Mouse (Mus musculus): ENCODE measurements at regions not wholly inside any gene's neighbourhood (a gene's known extent, or its start where the extent isn't known, plus 50 kb on each side); places are given as distances from the start of the nearest gene placed in this dataset.

DNA sequence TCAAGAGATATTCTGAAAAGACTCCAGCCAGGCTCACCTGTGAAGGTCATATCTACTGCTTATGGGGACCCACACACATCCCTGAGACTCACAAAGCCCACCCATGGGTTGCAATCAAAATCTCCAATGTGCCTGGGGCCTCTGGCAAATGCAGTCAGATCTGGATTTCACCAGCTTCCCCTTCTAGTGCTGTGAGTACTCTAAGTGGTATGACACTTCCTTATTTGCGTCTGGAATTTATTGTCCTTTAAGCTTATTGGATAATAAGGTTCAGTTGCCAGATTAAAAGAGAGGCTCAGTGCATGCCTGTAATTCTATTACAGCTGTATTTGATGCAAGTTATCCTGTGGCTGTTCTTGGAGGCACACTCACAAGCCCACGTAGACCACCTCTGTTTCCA lies 206.3 kb upstream of the Foxq1 start:
- no peak for DNase-seq (ENCODE audit: extremely low spot score in 1 of 2, low spot score in 2 of 2)
- Histone ChIP-seq H3K4me3 (no peak overlapping the region), H3K27ac (no peak overlapping the region)
- intact Hi-C loops (cut with DNase I), result no loop called here
- no peak for TF ChIP-seq CTCF (IDR thresholded peaks at IDR 0.05)

DNA sequence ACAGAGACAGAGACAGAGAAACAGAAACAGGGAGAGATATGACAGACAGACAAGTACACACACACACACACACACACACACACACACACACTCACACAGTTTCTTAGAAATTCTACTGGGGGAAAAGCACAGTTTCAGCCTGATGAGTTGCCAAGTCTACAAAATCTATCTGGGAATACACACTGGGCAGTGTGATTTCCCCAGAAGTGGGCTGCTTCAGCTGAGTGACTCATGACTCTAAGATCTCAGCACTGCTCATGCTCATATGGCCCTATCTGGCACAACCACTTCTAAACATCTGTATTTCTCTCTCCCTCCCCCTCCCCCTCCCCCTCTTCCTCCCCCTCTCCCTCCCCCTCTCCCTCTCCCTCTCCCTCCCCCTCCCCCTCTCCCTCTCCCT lies 204.5 kb upstream of the Foxq1 start:
- no peak overlapping the region for H3K27ac ChIP-seq
- no peak for DNase-seq (ENCODE audit: extremely low spot score in 1 of 2, low spot score in 2 of 2)
- H3K4me3 ChIP-seq, result no peak overlapping the region
- intact Hi-C loops (cut with DNase I), result no loop called here
- no peak for TF ChIP-seq CTCF (IDR thresholded peaks at IDR 0.05)

DNA sequence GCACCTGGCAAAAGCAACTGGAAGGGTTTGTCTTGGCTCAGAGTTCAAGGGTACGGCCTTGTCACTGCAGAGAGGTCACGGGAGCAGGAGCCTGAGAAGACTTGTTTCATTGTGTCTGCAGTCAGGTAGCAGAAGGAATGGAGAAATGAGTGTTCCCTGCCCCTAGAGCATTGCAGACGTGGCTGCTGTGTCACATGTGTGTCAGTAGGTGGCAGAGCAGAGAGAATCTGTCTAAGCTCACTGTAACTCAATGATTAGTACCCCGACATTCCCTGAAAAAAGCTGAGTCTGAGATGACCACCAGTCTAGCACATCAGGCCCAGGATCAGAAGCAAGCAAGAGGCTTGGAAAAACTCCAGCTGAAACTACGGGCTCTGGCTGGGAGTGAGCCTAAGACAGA lies 203.1 kb upstream of the Foxq1 start:
- TF ChIP-seq CTCF (IDR thresholded peaks at IDR 0.05), result peak; percentile 32
- H3K27ac ChIP-seq, result no peak overlapping the region
- DNase-seq (ENCODE audit: extremely low spot score in 1 of 2, low spot score in 2 of 2), result no peak
- H3K4me3 ChIP-seq, result no peak overlapping the region
- intact Hi-C loops (cut with DNase I), result no loop called here

DNA sequence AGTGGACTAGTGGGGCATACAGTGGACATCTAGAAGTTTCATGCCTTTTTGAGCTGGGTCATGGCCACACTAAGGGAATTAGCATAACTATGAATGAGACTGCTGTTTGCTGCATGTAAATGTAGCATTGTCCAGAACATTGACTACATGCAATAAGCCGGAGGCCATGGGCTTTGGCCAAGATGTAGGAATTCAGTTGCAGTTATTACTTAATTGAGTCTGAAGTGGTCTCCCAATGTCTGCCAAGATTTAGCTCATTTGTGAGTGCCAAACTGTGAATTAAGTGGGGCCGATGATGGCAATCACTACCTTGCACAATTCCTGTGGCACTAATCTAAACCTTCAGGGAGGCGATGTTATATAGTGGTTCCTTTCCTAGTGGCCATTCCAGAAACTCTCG lies 196.6 kb upstream of the Foxq1 start:
- Histone ChIP-seq H3K27ac (no peak overlapping the region), H3K4me3 (no peak overlapping the region)
- intact Hi-C loops (cut with DNase I), result no loop called here
- no peak for DNase-seq (ENCODE audit: extremely low spot score in 1 of 2, low spot score in 2 of 2)
- TF ChIP-seq CTCF (IDR thresholded peaks at IDR 0.05), result no peak

DNA sequence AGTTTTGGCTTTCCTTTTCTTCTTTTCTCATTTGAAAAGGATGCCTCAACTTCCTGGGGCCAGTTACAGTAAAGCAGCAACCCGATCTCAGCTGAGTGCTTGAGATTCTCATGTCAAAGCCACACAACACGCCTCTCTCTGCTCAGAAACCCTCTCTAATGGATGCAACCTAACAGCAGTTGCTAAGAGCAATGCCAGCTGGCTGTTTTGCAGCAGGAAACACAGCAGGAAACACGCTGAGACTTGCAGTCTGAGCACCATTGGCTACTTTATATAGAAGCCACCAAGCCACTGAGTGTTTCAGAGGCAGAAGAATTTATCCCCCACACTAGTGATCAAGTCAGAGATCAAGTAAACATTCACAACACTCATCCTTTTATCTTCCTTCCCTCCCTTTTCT lies 193.5 kb upstream of the Foxq1 start:
- TF ChIP-seq CTCF (IDR thresholded peaks at IDR 0.05), result no peak
- Histone ChIP-seq H3K27ac (no peak overlapping the region), H3K4me3 (no peak overlapping the region)
- intact Hi-C loops (cut with DNase I), result no loop called here
- no peak for DNase-seq (ENCODE audit: extremely low spot score in 1 of 2, low spot score in 2 of 2)

DNA sequence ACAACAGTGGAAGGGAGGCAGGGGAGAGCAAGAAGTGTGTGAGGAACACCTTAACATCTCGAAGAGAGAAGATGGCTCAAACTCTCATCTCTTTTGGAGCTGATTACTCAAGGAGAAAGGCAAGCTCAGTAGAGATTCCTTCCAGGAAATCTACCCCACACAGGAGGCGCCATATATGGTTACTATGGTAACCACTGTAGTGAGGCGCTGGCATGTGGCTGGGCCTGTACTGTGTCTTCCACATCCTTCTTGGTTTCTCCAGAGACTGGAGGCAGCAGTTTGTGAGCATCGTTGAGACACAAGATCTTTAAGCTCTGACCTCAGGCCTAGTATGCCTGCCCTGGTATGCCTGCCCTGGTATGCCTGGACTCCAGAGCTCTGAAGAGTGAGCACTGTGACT lies 191.6 kb upstream of the Foxq1 start:
- TF ChIP-seq CTCF (IDR thresholded peaks at IDR 0.05), result no peak
- intact Hi-C loops (cut with DNase I), result no loop called here

DNA sequence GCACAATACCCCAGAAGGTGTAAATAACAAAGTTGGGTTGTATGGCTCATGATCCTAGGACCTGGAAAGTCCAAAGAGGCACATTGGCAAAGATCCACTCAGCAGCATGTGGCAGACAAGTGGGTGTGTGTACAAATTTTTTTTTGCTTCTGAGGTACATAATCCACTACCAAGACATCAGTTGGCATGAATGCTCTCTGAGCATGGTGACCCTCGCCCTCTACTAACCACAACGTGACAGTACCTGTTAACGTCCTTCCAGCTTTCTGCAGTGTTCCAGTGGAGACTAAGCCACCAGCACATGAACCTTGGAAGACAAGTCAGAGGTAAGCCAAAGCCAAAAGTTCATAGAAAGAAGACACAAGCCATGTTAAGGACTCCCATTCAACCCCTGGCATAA lies 188.7 kb upstream of the Foxq1 start:
- intact Hi-C loops (cut with DNase I), result no loop called here
- Histone ChIP-seq H3K27ac (no peak overlapping the region), H3K4me3 (no peak overlapping the region)
- no peak for DNase-seq (ENCODE audit: extremely low spot score in 1 of 2, low spot score in 2 of 2)
- TF ChIP-seq CTCF (IDR thresholded peaks at IDR 0.05), result no peak

More for the DNA sequence above, 191.6 kb upstream of the Foxq1 start:
- H3K4me3 ChIP-seq, result no peak overlapping the region
- H3K27ac ChIP-seq, result no peak overlapping the region
- no peak for DNase-seq (ENCODE audit: extremely low spot score in 1 of 2, low spot score in 2 of 2)

GRCm38 (mm10) chr13:31369182-31369581 lies 186.8 kb upstream of the Foxq1 start:
- Histone ChIP-seq H3K27ac (no peak overlapping the region), H3K4me3 (no peak overlapping the region)
- no peak for DNase-seq (ENCODE audit: extremely low spot score in 1 of 2, low spot score in 2 of 2)
- no peak for TF ChIP-seq CTCF (IDR thresholded peaks at IDR 0.05)
- intact Hi-C loops (cut with DNase I), result no loop called here

- no peak for TF ChIP-seq CTCF (IDR thresholded peaks at IDR 0.05)
- Histone ChIP-seq H3K27ac (no peak overlapping the region), H3K4me3 (no peak overlapping the region)
- no peak for DNase-seq (ENCODE audit: extremely low spot score in 1 of 2, low spot score in 2 of 2)
- intact Hi-C loops (cut with DNase I), result no loop called here
Observed at GRCm38 (mm10) chr13:31370873-31371272, 185.1 kb upstream of the Foxq1 start.

- DNase-seq (ENCODE audit: extremely low spot score in 1 of 2, low spot score in 2 of 2), result no peak
- no peak for TF ChIP-seq CTCF (IDR thresholded peaks at IDR 0.05)
- Histone ChIP-seq H3K4me3 (no peak overlapping the region), H3K27ac (no peak overlapping the region)
- intact Hi-C loops (cut with DNase I), result no loop called here
Observed at GRCm38 (mm10) chr13:31374006-31374405, 181.9 kb upstream of the Foxq1 start.

GRCm38 (mm10) chr13:31393421-31394215 lies 162.3 kb upstream of the Foxq1 start:
- H3K27ac ChIP-seq, result no peak overlapping the region
- no peak overlapping the region for H3K4me3 ChIP-seq
- TF ChIP-seq CTCF (IDR thresholded peaks at IDR 0.05), result no peak
- intact Hi-C loops (cut with DNase I), result no loop called here
- no peak for DNase-seq (ENCODE audit: extremely low spot score in 1 of 2, low spot score in 2 of 2)

DNA sequence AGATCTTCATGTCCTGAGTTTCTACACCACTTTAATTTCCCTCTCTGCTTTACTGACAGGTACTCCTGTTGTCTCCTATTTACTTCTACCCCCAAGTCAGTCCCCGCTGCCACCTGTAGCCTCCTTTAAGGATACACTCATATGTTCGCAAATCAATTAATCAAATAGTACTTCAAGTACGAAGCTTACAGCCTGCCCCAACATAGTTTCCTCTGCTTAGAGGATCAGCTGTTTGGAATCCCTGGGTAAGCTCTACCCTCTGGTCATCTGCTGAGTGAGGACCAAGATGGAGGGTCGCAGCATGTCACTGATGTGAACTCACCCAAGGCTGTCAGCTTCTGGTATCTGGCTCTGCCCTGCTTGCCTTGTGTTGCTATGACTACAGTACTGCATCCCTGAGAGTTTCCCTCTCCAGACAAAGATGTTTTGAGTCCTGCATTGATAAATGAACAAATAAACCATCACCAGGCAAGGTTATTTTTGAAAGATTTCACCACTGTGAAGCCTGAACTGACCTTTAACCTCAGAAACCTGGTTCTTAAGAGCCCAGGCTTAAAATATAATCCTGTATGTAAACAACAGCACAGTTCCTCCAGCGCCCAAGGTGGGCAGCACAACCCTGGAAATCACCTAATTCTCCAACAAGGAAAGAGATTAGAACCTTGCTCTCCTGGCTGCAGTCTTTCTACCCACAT lies 159.6 kb upstream of the Foxq1 start:
- no peak overlapping the region for H3K4me3 ChIP-seq
- no peak for DNase-seq (ENCODE audit: extremely low spot score in 1 of 2, low spot score in 2 of 2)
- H3K27ac ChIP-seq, result no peak overlapping the region
- TF ChIP-seq CTCF (IDR thresholded peaks at IDR 0.05), result no peak
- intact Hi-C loops (cut with DNase I), result no loop called here

DNA sequence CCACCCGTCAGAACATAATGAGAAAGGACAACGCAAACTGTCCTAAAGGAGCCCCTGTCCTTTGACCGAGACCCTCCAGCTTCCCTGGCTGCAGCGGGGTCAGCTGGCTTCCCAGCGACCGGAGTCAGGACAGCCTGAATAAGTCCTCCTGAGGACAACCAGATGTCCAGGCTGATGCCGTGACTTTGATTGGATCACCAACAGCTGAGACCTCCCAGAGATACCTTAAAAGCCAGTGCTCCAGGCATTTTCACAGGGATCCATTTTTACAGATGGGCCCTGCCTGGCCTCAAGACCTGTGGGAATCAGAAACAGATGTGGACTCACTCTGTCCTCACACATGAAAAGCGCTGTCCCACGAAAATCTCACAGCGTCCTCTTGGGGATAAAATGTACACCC lies 158.7 kb upstream of the Foxq1 start:
- DNase-seq (ENCODE audit: extremely low spot score in 1 of 2, low spot score in 2 of 2), result no peak
- Histone ChIP-seq H3K4me3 (no peak overlapping the region), H3K27ac (no peak overlapping the region)
- intact Hi-C loops (cut with DNase I), result no loop called here
- no peak for TF ChIP-seq CTCF (IDR thresholded peaks at IDR 0.05)

Data from left cerebral cortex, adult 2 months (tissue).